Mouse (Mus musculus): ENCODE results near the gene Fam172a. TPM values are rescaled to one million over a fixed set of nuclear protein-coding genes. Genes with fewer than 3 reads are reported as not detected.

The Fam172a gene
- polyA plus RNA-seq, 1 experiment from 2014 or later: 20.3 TPM

- Histone ChIP-seq H3K36me3 (ENCODE audit: control insufficient read depth, insufficient read depth, low read length) (no peaks in the 10 kb centered on the region), H3K4me2 (ENCODE audit: low read depth, low read length) (no peak overlapping the region), H3K27me3 (replicated peaks; ENCODE audit: control insufficient read depth, insufficient read depth, low read length) (no peaks in the 10 kb centered on the region), H3K9me3 (ENCODE audit: control insufficient read depth, low read length) (no peaks in the 10 kb centered on the region), H3K27ac (ENCODE audit: low read length) (no peak overlapping the region), H3K4me1 (ENCODE audit: control insufficient read depth, insufficient read depth, low read length) (no peaks in the 10 kb centered on the region), H3K4me3 (ENCODE audit: low read length) (no peak overlapping the region), H3K9ac (ENCODE audit: low read depth, low read length) (no peak overlapping the region)
- 57% methylated on average over 3 of the region's 3 CpGs for WGBS
- no peak for ATAC-seq
Measured at GRCm38 (mm10) chr13:78005344-78005743, 303.5 kb downstream of the Fam172a start.

- WGBS: 96% methylated on average over 1 of the region's 1 CpGs
- ATAC-seq: no peak
- Histone ChIP-seq H3K9ac (ENCODE audit: low read depth, low read length) (no peak overlapping the region), H3K4me2 (ENCODE audit: low read depth, low read length) (no peak overlapping the region), H3K27me3 (replicated peaks; ENCODE audit: control insufficient read depth, insufficient read depth, low read length) (no peaks in the 10 kb centered on the region), H3K9me3 (ENCODE audit: control insufficient read depth, low read length) (no peaks in the 10 kb centered on the region), H3K36me3 (ENCODE audit: control insufficient read depth, insufficient read depth, low read length) (no peaks in the 10 kb centered on the region), H3K4me3 (ENCODE audit: low read length) (no peak overlapping the region), H3K4me1 (ENCODE audit: control insufficient read depth, insufficient read depth, low read length) (no peaks in the 10 kb centered on the region), H3K27ac (ENCODE audit: low read length) (no peak overlapping the region)
Measured at GRCm38 (mm10) chr13:78010176-78010575, 308.3 kb downstream of the Fam172a start.

- no peak for ATAC-seq
Measured at GRCm38 (mm10) chr13:78024683-78025294, 323.0 kb downstream of the Fam172a start, which contains the start of gene Pou5f2. Pou5f2 (plus strand) TSS chr13:78024902.

GRCm38 (mm10) chr13:78032821-78033220, 331.0 kb downstream of the Fam172a start:
- 29% methylated on average over 1 of the region's 1 CpGs for WGBS

More at GRCm38 (mm10) chr13:78024683-78025294, 323.0 kb downstream of the Fam172a start, which contains the start of gene Pou5f2:
- Histone ChIP-seq H3K9me3 (ENCODE audit: control insufficient read depth, low read length) (no peaks in the 10 kb centered on the region), H3K36me3 (ENCODE audit: control insufficient read depth, insufficient read depth, low read length) (no peaks in the 10 kb centered on the region), H3K27me3 (replicated peaks; ENCODE audit: control insufficient read depth, insufficient read depth, low read length) (no peaks in the 10 kb centered on the region), H3K27ac (ENCODE audit: low read length) (no peak within 1 kb of the TSS), H3K4me1 (ENCODE audit: control insufficient read depth, insufficient read depth, low read length) (no peaks in the 10 kb centered on the region), H3K4me3 (ENCODE audit: low read length) (no peak within 1 kb of the TSS), H3K9ac (ENCODE audit: low read depth, low read length) (no peak within 1 kb of the TSS), H3K4me2 (ENCODE audit: low read depth, low read length) (no peak within 1 kb of the TSS)
- WGBS: 60% methylated on average over 15 of the region's 15 CpGs

GRCm38 (mm10) chr13:78037203-78037602, 335.4 kb downstream of the Fam172a start:
- no peak overlapping the region for H3K4me2 ChIP-seq (ENCODE audit: low read depth, low read length)
- no peak overlapping the region for H3K4me3 ChIP-seq (ENCODE audit: low read length)
- no peaks in the 10 kb centered on the region for H3K4me1 ChIP-seq (ENCODE audit: control insufficient read depth, insufficient read depth, low read length)
- no peak overlapping the region for H3K27ac ChIP-seq (ENCODE audit: low read length)
- H3K9ac ChIP-seq (ENCODE audit: low read depth, low read length): no peak overlapping the region
- H3K27me3 ChIP-seq (replicated peaks; ENCODE audit: control insufficient read depth, insufficient read depth, low read length): no peaks in the 10 kb centered on the region
- ATAC-seq: no peak
- 75% methylated on average over 1 of the region's 1 CpGs for WGBS
- no peaks in the 10 kb centered on the region for H3K9me3 ChIP-seq (ENCODE audit: control insufficient read depth, low read length)
- no peaks in the 10 kb centered on the region for H3K36me3 ChIP-seq (ENCODE audit: control insufficient read depth, insufficient read depth, low read length)

More at GRCm38 (mm10) chr13:78032821-78033220, 331.0 kb downstream of the Fam172a start:
- no peaks in the 10 kb centered on the region for H3K4me1 ChIP-seq (ENCODE audit: control insufficient read depth, insufficient read depth, low read length)
- no peak overlapping the region for H3K27ac ChIP-seq (ENCODE audit: low read length)
- H3K36me3 ChIP-seq (ENCODE audit: control insufficient read depth, insufficient read depth, low read length): no peaks in the 10 kb centered on the region
- H3K27me3 ChIP-seq (replicated peaks; ENCODE audit: control insufficient read depth, insufficient read depth, low read length): no peaks in the 10 kb centered on the region
- H3K4me2 ChIP-seq (ENCODE audit: low read depth, low read length): no peak overlapping the region
- ATAC-seq: no peak
- no peaks in the 10 kb centered on the region for H3K9me3 ChIP-seq (ENCODE audit: control insufficient read depth, low read length)
- no peak overlapping the region for H3K4me3 ChIP-seq (ENCODE audit: low read length)
- no peak overlapping the region for H3K9ac ChIP-seq (ENCODE audit: low read depth, low read length)

- WGBS: 70% methylated on average over 6 of the region's 6 CpGs
- Histone ChIP-seq H3K27ac (ENCODE audit: low read length) (no peak overlapping the region), H3K27me3 (replicated peaks; ENCODE audit: control insufficient read depth, insufficient read depth, low read length) (no peaks in the 10 kb centered on the region), H3K9ac (ENCODE audit: low read depth, low read length) (no peak overlapping the region), H3K4me3 (ENCODE audit: low read length) (no peak overlapping the region), H3K36me3 (ENCODE audit: control insufficient read depth, insufficient read depth, low read length) (no peaks in the 10 kb centered on the region), H3K4me1 (ENCODE audit: control insufficient read depth, insufficient read depth, low read length) (no peaks in the 10 kb centered on the region), H3K9me3 (ENCODE audit: control insufficient read depth, low read length) (no peaks in the 10 kb centered on the region), H3K4me2 (ENCODE audit: low read depth, low read length) (no peak overlapping the region)
- no peak for ATAC-seq
Measured at GRCm38 (mm10) chr13:78043203-78043602, 341.4 kb downstream of the Fam172a start.

GRCm38 (mm10) chr13:78045116-78045515, 343.3 kb downstream of the Fam172a start:
- H3K36me3 ChIP-seq (ENCODE audit: control insufficient read depth, insufficient read depth, low read length): no peaks in the 10 kb centered on the region
- no peaks in the 10 kb centered on the region for H3K4me1 ChIP-seq (ENCODE audit: control insufficient read depth, insufficient read depth, low read length)
- ATAC-seq: no peak
- H3K27ac ChIP-seq (ENCODE audit: low read length): no peak overlapping the region
- H3K9me3 ChIP-seq (ENCODE audit: control insufficient read depth, low read length): no peaks in the 10 kb centered on the region
- no peak overlapping the region for H3K9ac ChIP-seq (ENCODE audit: low read depth, low read length)
- H3K4me2 ChIP-seq (ENCODE audit: low read depth, low read length): no peak overlapping the region
- H3K27me3 ChIP-seq (replicated peaks; ENCODE audit: control insufficient read depth, insufficient read depth, low read length): no peaks in the 10 kb centered on the region
- WGBS: 34% methylated on average over 5 of the region's 5 CpGs
- no peak overlapping the region for H3K4me3 ChIP-seq (ENCODE audit: low read length)

GRCm38 (mm10) chr13:78087751-78088150, 385.9 kb downstream of the Fam172a start:
- Histone ChIP-seq H3K4me3 (ENCODE audit: low read length) (no peak overlapping the region), H3K4me2 (ENCODE audit: low read depth, low read length) (no peak overlapping the region), H3K27ac (ENCODE audit: low read length) (no peak overlapping the region), H3K36me3 (ENCODE audit: control insufficient read depth, insufficient read depth, low read length) (no peaks in the 10 kb centered on the region), H3K27me3 (replicated peaks; ENCODE audit: control insufficient read depth, insufficient read depth, low read length) (no peaks in the 10 kb centered on the region), H3K4me1 (ENCODE audit: control insufficient read depth, insufficient read depth, low read length) (no peaks in the 10 kb centered on the region), H3K9ac (ENCODE audit: low read depth, low read length) (no peak overlapping the region), H3K9me3 (ENCODE audit: control insufficient read depth, low read length) (no peaks in the 10 kb centered on the region)
- whole genome bisulfite sequencing: 81% methylated on average over 4 of the region's 4 CpGs
- ATAC-seq: no peak

GRCm38 (mm10) chr13:78090701-78091100, 388.9 kb downstream of the Fam172a start:
- no peak overlapping the region for H3K9ac ChIP-seq (ENCODE audit: low read depth, low read length)
- no peak for ATAC-seq
- no peak overlapping the region for H3K27ac ChIP-seq (ENCODE audit: low read length)
- H3K4me3 ChIP-seq (ENCODE audit: low read length): no peak overlapping the region
- no peaks in the 10 kb centered on the region for H3K27me3 ChIP-seq (replicated peaks; ENCODE audit: control insufficient read depth, insufficient read depth, low read length)
- H3K4me2 ChIP-seq (ENCODE audit: low read depth, low read length): no peak overlapping the region
- no peaks in the 10 kb centered on the region for H3K4me1 ChIP-seq (ENCODE audit: control insufficient read depth, insufficient read depth, low read length)
- no peaks in the 10 kb centered on the region for H3K9me3 ChIP-seq (ENCODE audit: control insufficient read depth, low read length)
- no peaks in the 10 kb centered on the region for H3K36me3 ChIP-seq (ENCODE audit: control insufficient read depth, insufficient read depth, low read length)

GRCm38 (mm10) chr13:78091949-78092348, 390.1 kb downstream of the Fam172a start:
- H3K4me2 ChIP-seq (ENCODE audit: low read depth, low read length): no peak overlapping the region
- H3K36me3 ChIP-seq (ENCODE audit: control insufficient read depth, insufficient read depth, low read length): no peaks in the 10 kb centered on the region
- no peaks in the 10 kb centered on the region for H3K27me3 ChIP-seq (replicated peaks; ENCODE audit: control insufficient read depth, insufficient read depth, low read length)
- no peak overlapping the region for H3K9ac ChIP-seq (ENCODE audit: low read depth, low read length)
- H3K9me3 ChIP-seq (ENCODE audit: control insufficient read depth, low read length): no peaks in the 10 kb centered on the region
- H3K4me3 ChIP-seq (ENCODE audit: low read length): no peak overlapping the region
- WGBS: 79% methylated on average over 3 of the region's 3 CpGs
- no peaks in the 10 kb centered on the region for H3K4me1 ChIP-seq (ENCODE audit: control insufficient read depth, insufficient read depth, low read length)
- no peak for ATAC-seq
- no peak overlapping the region for H3K27ac ChIP-seq (ENCODE audit: low read length)
